Mouse (Mus musculus): ENCODE results near the gene Cyp2b10. TPM values are rescaled to one million over a fixed set of nuclear protein-coding genes. Genes with fewer than 3 reads are reported as not detected.

Cyp2b10 gene
- polyA plus RNA-seq, 1 experiment from 2014 or later = not detected

DNA sequence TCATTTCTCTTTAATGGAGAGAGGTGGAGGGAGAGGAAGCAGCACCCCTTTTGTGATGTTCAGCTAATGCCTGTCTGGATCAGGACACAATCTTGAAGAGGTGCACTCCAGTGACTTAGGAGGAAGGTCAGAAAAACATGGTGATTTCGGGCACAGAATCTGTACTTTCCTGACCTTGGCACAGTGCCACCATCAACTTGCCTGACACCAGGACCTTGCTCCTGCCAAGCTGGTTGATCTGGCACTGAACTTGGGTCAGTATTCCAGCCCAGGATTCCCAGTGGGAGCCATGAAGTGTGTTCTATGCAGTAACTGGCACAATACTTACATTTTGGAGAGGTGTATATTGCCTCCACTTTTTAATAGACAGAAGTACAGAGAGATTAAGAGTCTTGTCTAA, 2.3 kb upstream of the Cyp2b10 start:
- DNase-seq (no peak), ATAC-seq (ENCODE audit: insufficient read depth) (no peak)
- no peak overlapping the region for H3K4me2 ChIP-seq
- no peak overlapping the region for H3K27ac ChIP-seq (ENCODE audit: low read depth)
- H3K9me3 ChIP-seq (ENCODE audit: low read depth, low read length) = no peaks in the 10 kb centered on the region
- no peak overlapping the region for H3K9ac ChIP-seq
- H3K4me1 ChIP-seq (ENCODE audit: insufficient read depth) = no peaks in the 10 kb centered on the region
- 57% methylated on average over 1 of the region's 1 CpGs for WGBS
- H3K27me3 ChIP-seq (ENCODE audit: insufficient read depth, low read length) = no peaks in the 10 kb centered on the region
- TF ChIP-seq CTCF (IDR thresholded peaks at IDR 0.05; ENCODE audit: low read depth) = no peak
- H3K4me3 ChIP-seq (ENCODE audit: low read depth, low read length) = no peak overlapping the region
- no peaks in the 10 kb centered on the region for H3K36me3 ChIP-seq (ENCODE audit: insufficient read depth)

DNA sequence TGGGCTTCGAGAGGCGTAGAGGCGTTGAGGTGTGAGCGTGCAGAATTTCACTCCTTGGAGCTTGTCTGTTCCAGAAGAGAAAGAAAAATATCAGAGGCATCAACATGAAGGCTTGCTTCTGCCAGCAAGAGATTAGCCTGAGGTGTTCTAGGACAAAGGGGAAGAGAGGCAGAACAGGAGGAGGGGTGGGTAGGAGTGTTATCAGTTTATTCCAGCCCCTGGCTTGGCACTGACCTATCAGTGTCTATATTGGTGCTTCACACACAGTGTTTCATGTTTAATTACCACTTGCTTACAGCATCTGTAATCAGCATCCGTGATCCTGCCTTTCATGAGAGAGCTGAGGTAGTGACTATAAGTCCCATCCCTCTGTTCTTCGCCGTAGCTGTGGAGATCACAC, 644 bp downstream of the Cyp2b10 start:
- H3K27me3 ChIP-seq (ENCODE audit: insufficient read depth, low read length) = no peaks in the 10 kb centered on the region
- no peaks in the 10 kb centered on the region; the same call in 1 of the 2 replicates for H3K4me1 ChIP-seq (ENCODE audit: insufficient read depth)
- H3K4me2 ChIP-seq = no peak overlapping the region
- H3K4me3 ChIP-seq (ENCODE audit: low read depth, low read length) = no peak overlapping the region
- ATAC-seq (ENCODE audit: insufficient read depth) = no peak
- no peak for DNase-seq
- H3K9me3 ChIP-seq (ENCODE audit: low read depth, low read length) = no peaks in the 10 kb centered on the region
- WGBS = 83% methylated on average over 7 of the region's 7 CpGs
- no peak overlapping the region for H3K9ac ChIP-seq
- no peak overlapping the region for H3K27ac ChIP-seq (ENCODE audit: low read depth)
- no peaks in the 10 kb centered on the region for H3K36me3 ChIP-seq (ENCODE audit: insufficient read depth)
- no peak for TF ChIP-seq CTCF (IDR thresholded peaks at IDR 0.05; ENCODE audit: low read depth)

DNA sequence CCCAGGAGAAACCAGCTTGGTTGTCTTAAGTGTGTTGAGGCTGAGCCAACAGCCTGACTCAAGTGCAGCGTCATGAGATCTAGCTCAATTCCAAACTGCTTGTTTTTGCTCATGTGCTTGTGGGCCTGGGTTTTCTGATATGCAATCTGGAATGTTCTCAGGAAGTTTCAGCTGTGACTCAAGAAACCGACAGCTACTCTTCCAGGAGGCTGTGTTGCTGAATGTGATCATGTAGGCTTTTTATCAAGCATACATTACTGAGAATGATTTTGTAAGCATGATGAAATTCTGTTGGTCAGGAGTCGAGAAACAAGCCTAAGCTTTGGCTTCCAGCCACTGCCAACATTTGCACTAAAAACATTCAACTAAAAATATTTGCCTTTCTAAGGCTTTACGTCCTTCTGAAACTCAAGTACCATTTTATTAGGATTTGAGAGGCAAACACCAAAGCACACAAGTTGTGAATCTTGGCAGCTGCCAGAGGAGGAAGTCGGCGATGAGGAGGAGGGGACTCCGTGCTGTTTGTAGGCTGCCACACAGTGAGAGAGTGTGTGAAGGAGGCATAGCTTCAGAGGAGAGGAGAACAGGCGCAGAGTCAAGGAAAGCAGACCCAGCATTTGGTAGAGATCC, 4.8 kb downstream of the Cyp2b10 start:
- no peak for TF ChIP-seq CTCF (IDR thresholded peaks at IDR 0.05; ENCODE audit: low read depth)
- Histone ChIP-seq H3K4me2 (no peak overlapping the region), H3K36me3 (ENCODE audit: insufficient read depth) (no peaks in the 10 kb centered on the region), H3K4me3 (ENCODE audit: low read depth, low read length) (no peak overlapping the region), H3K27ac (ENCODE audit: low read depth) (peak overlapping the region; percentile 67), H3K4me1 (ENCODE audit: insufficient read depth) (no peaks in the 10 kb centered on the region; the same call in 1 of the 2 replicates), H3K27me3 (ENCODE audit: insufficient read depth, low read length) (no peaks in the 10 kb centered on the region), H3K9ac (no peak overlapping the region), H3K9me3 (ENCODE audit: low read depth, low read length) (no peaks in the 10 kb centered on the region)
- peak; percentile 74 for DNase-seq
- 13% methylated on average over 8 of the region's 8 CpGs for WGBS
- peak; percentile 93 for ATAC-seq (ENCODE audit: insufficient read depth)

DNA sequence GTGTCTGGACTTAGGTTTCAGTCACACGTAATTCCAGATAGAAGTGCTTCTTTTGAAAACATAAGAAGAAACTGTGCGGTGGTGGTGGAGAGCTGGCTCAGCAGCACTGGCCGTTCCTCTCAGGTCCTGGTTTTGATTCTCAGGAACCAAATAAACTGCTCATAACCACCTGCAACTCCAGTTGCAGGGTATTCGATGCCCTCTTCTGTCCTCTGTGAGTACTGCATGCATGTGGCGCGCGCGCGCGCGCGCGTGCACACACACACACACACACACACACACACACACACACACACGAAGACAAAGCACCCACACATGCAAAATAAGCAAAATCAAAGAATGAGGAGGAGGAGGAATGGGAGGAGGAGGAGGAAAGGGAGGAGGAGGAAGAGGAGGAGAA, 5.7 kb downstream of the Cyp2b10 start:
- H3K9ac ChIP-seq = no peak overlapping the region
- H3K27ac ChIP-seq (ENCODE audit: low read depth) = no peak overlapping the region
- no peaks in the 10 kb centered on the region for H3K36me3 ChIP-seq (ENCODE audit: insufficient read depth)
- no peaks in the 10 kb centered on the region for H3K27me3 ChIP-seq (ENCODE audit: insufficient read depth, low read length)
- TF ChIP-seq CTCF (IDR thresholded peaks at IDR 0.05; ENCODE audit: low read depth) = peak; percentile 51
- H3K4me1 ChIP-seq (ENCODE audit: insufficient read depth) = no peaks in the 10 kb centered on the region; the same call in 1 of the 2 replicates
- H3K9me3 ChIP-seq (ENCODE audit: low read depth, low read length) = no peaks in the 10 kb centered on the region
- H3K4me3 ChIP-seq (ENCODE audit: low read depth, low read length) = no peak overlapping the region
- ATAC-seq (ENCODE audit: insufficient read depth) (no peak), DNase-seq (peak; percentile 18)
- WGBS = 35% methylated on average over 14 of the region's 14 CpGs
- 0 out of 2 replicates have a peak overlapping the region, but pooled peaks have one; percentile 7 for H3K4me2 ChIP-seq

DNA sequence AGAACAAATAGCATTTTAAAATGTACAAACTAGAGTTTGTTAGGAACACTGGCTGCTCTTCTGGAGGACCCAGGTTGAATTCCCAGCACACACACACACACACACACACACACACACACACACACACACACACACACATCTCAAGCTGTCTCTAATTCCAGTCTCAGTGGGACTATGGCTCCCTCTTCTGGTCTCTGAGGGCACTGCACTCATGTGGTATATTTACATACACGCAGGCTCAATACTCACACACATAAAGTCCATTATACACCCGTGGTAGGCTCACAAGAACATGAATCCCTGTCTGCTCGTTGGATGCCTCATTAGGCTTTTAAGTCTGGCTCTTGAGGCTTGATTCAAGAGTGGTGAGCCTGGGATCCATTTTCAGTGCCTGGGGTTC, 6.6 kb downstream of the Cyp2b10 start:
- H3K36me3 ChIP-seq (ENCODE audit: insufficient read depth) = no peaks in the 10 kb centered on the region
- H3K27me3 ChIP-seq (ENCODE audit: insufficient read depth, low read length) = no peaks in the 10 kb centered on the region
- ATAC-seq (ENCODE audit: insufficient read depth) (no peak), DNase-seq (peak; percentile 48)
- peak; percentile 60 for TF ChIP-seq CTCF (IDR thresholded peaks at IDR 0.05; ENCODE audit: low read depth)
- no peak overlapping the region for H3K27ac ChIP-seq (ENCODE audit: low read depth)
- 42% methylated on average over 3 of the region's 3 CpGs for WGBS
- H3K4me1 ChIP-seq (ENCODE audit: insufficient read depth) = no peaks in the 10 kb centered on the region; the same call in 1 of the 2 replicates
- H3K4me2 ChIP-seq = no peak overlapping the region
- H3K9ac ChIP-seq = no peak overlapping the region
- no peaks in the 10 kb centered on the region for H3K9me3 ChIP-seq (ENCODE audit: low read depth, low read length)
- no peak overlapping the region for H3K4me3 ChIP-seq (ENCODE audit: low read depth, low read length)

DNA sequence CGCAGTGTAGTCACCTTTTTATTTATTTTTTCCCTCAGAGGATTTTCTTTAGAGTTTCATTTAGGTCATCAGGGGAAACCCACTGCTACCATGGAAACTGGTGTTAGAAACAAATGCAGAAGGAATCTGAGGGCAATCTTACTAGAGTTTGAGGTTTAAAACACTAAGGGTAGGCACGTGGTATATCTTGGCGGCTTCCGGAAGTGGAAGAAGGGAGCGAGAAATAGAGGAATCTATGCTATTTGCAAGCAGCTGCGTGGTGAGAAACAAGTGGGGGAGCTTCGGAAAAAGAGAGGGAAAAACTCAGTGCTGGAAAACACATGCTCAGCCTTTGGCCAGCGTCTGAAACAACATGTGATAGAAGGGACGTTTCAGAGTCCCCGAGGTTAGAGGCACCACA, 7.1 kb downstream of the Cyp2b10 start:
- Histone ChIP-seq H3K4me2 (no peak overlapping the region), H3K4me1 (ENCODE audit: insufficient read depth) (no peaks in the 10 kb centered on the region; the same call in 1 of the 2 replicates), H3K27me3 (ENCODE audit: insufficient read depth, low read length) (no peaks in the 10 kb centered on the region), H3K36me3 (ENCODE audit: insufficient read depth) (no peaks in the 10 kb centered on the region), H3K9ac (no peak overlapping the region), H3K9me3 (ENCODE audit: low read depth, low read length) (no peaks in the 10 kb centered on the region), H3K4me3 (ENCODE audit: low read depth, low read length) (no peak overlapping the region), H3K27ac (ENCODE audit: low read depth) (no peak overlapping the region)
- TF ChIP-seq CTCF (IDR thresholded peaks at IDR 0.05; ENCODE audit: low read depth) = no peak
- no peak for DNase-seq
- no peak for ATAC-seq (ENCODE audit: insufficient read depth)
- 58% methylated on average over 10 of the region's 10 CpGs for WGBS

DNA sequence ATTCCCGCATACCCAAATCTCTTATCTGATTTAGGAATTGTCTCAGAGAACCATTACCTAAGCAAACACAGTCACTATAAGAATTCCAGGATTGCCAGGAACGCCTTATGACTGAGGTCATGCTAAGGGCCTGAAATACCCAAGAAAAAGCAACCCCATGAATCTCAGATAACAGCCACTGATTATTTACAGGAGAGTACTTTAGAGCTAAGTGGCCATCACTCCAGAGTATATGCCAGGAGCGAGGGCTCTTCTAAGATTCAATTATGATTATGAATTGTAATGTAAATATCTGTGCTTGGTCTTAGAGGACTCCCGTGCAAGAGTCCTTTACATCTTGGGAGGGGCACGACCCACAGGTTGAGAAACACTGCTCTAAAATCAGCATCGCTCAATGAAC, 10.0 kb downstream of the Cyp2b10 start:
- H3K9me3 ChIP-seq (ENCODE audit: low read depth, low read length) = no peaks in the 10 kb centered on the region
- H3K4me2 ChIP-seq = no peak overlapping the region
- TF ChIP-seq CTCF (IDR thresholded peaks at IDR 0.05; ENCODE audit: low read depth) = no peak
- H3K4me1 ChIP-seq (ENCODE audit: insufficient read depth) = no peaks in the 10 kb centered on the region
- H3K9ac ChIP-seq = no peak overlapping the region
- no peaks in the 10 kb centered on the region for H3K27me3 ChIP-seq (ENCODE audit: insufficient read depth, low read length)
- H3K4me3 ChIP-seq (ENCODE audit: low read depth, low read length) = no peak overlapping the region
- DNase-seq (peak; percentile 50), ATAC-seq (ENCODE audit: insufficient read depth) (peak; percentile 69)
- H3K27ac ChIP-seq (ENCODE audit: low read depth) = no peak overlapping the region
- H3K36me3 ChIP-seq (ENCODE audit: insufficient read depth) = no peaks in the 10 kb centered on the region
- 42% methylated on average over 6 of the region's 6 CpGs for WGBS

All from lung, embryonic 14.5 days (tissue).